Mouse (Mus musculus): ENCODE measurements at regions not wholly inside any gene's neighbourhood (a gene's known extent, or its start where the extent isn't known, plus 50 kb on each side); places are given as distances from the start of the nearest gene placed in this dataset.
A peak's percentile ranks its signal among the peaks of the same experiment; 100 is the strongest.
"Not testable (repeated sequence)": the region's sequence is repeated elsewhere in the genome, so short reads cannot be mapped to it uniquely, and the experiment has no call there.

- peak overlapping the region; percentile 75 for H3K27ac ChIP-seq (ENCODE audit: insufficient read depth, low read length)
- H3K36me3 ChIP-seq (ENCODE audit: control insufficient read depth, insufficient read depth, low read length, poor library complexity, severe bottlenecking): no peaks in the 10 kb centered on the region
- H3K9ac ChIP-seq (ENCODE audit: low read depth, poor library complexity, severe bottlenecking): no peak overlapping the region
- H3K9me3 ChIP-seq (replicated peaks; ENCODE audit: control insufficient read depth, insufficient read depth, low read length, poor library complexity, severe bottlenecking): no peaks in the 10 kb centered on the region
- no peak overlapping the region for H3K4me3 ChIP-seq (ENCODE audit: low read depth, low read length)
- no peaks in the 10 kb centered on the region for H3K27me3 ChIP-seq (ENCODE audit: control insufficient read depth, insufficient read depth, low read length, poor library complexity, severe bottlenecking)
- TF ChIP-seq EP300 (IDR thresholded peaks at IDR 0.05; ENCODE audit: insufficient read depth, low read depth, low read length) (no peak), CTCF (IDR thresholded peaks at IDR 0.05; ENCODE audit: low read depth, low read length) (no peak), POLR2A (IDR thresholded peaks at IDR 0.05; ENCODE audit: insufficient read depth, low read length) (no peak)
- no peaks in the 10 kb centered on the region for H3K4me1 ChIP-seq (ENCODE audit: control insufficient read depth, insufficient read depth, low read length)
Observed at GRCm38 (mm10) chrX:17818325-17818724, 246.2 kb upstream of the Fundc1 start.

- Histone ChIP-seq H3K27me3 (ENCODE audit: control insufficient read depth, insufficient read depth, low read length, poor library complexity, severe bottlenecking) (no peaks in the 10 kb centered on the region), H3K9me3 (replicated peaks; ENCODE audit: control insufficient read depth, insufficient read depth, low read length, poor library complexity, severe bottlenecking) (no peaks in the 10 kb centered on the region), H3K36me3 (ENCODE audit: control insufficient read depth, insufficient read depth, low read length, poor library complexity, severe bottlenecking) (no peaks in the 10 kb centered on the region), H3K4me1 (ENCODE audit: control insufficient read depth, insufficient read depth, low read length) (no peaks in the 10 kb centered on the region), H3K4me3 (ENCODE audit: low read depth, low read length) (no peak overlapping the region), H3K27ac (ENCODE audit: insufficient read depth, low read length) (peak overlapping the region; percentile 75), H3K9ac (ENCODE audit: low read depth, poor library complexity, severe bottlenecking) (no peak overlapping the region)
- TF ChIP-seq CTCF (IDR thresholded peaks at IDR 0.05; ENCODE audit: low read depth, low read length) (no peak), POLR2A (IDR thresholded peaks at IDR 0.05; ENCODE audit: insufficient read depth, low read length) (no peak)
Observed at GRCm38 (mm10) chrX:17817651-17818050, 245.5 kb upstream of the Fundc1 start.

GRCm38 (mm10) chrX:17788048-17788447 lies 215.9 kb upstream of the Fundc1 start:
- not testable (repeated sequence) for H3K9ac ChIP-seq (ENCODE audit: low read depth, poor library complexity, severe bottlenecking); H3K4me3 ChIP-seq (ENCODE audit: low read depth, low read length); H3K4me1 ChIP-seq (ENCODE audit: control insufficient read depth, insufficient read depth, low read length); H3K27ac ChIP-seq (ENCODE audit: insufficient read depth, low read length); H3K36me3 ChIP-seq (ENCODE audit: control insufficient read depth, insufficient read depth, low read length, poor library complexity, severe bottlenecking); H3K27me3 ChIP-seq (ENCODE audit: control insufficient read depth, insufficient read depth, low read length, poor library complexity, severe bottlenecking)
- peaks cover 13% of the 10 kb centered on the region; the same call in 1 of the 2 replicates for H3K9me3 ChIP-seq (replicated peaks; ENCODE audit: control insufficient read depth, insufficient read depth, low read length, poor library complexity, severe bottlenecking)

GRCm38 (mm10) chrX:17775886-17776285 lies 203.8 kb upstream of the Fundc1 start:
- TF ChIP-seq CTCF (IDR thresholded peaks at IDR 0.05; ENCODE audit: low read depth, low read length): no peak
- TF ChIP-seq EP300 (IDR thresholded peaks at IDR 0.05; ENCODE audit: insufficient read depth, low read depth, low read length): no peak
- TF ChIP-seq POLR2A (IDR thresholded peaks at IDR 0.05; ENCODE audit: insufficient read depth, low read length): no peak
- Histone ChIP-seq H3K9me3 (replicated peaks; ENCODE audit: control insufficient read depth, insufficient read depth, low read length, poor library complexity, severe bottlenecking) (peaks cover 18% of the 10 kb centered on the region), H3K4me1 (ENCODE audit: control insufficient read depth, insufficient read depth, low read length) (no peaks in the 10 kb centered on the region), H3K9ac (ENCODE audit: low read depth, poor library complexity, severe bottlenecking) (no peak overlapping the region), H3K36me3 (ENCODE audit: control insufficient read depth, insufficient read depth, low read length, poor library complexity, severe bottlenecking) (no peaks in the 10 kb centered on the region), H3K4me3 (ENCODE audit: low read depth, low read length) (no peak overlapping the region), H3K27me3 (ENCODE audit: control insufficient read depth, insufficient read depth, low read length, poor library complexity, severe bottlenecking) (no peaks in the 10 kb centered on the region), H3K27ac (ENCODE audit: insufficient read depth, low read length) (no peak overlapping the region)

- Histone ChIP-seq H3K9me3 (replicated peaks; ENCODE audit: control insufficient read depth, insufficient read depth, low read length, poor library complexity, severe bottlenecking) (0 out of 2 replicates have a peak, but pooled peaks cover 4% of the 10 kb centered on the region), H3K27ac (ENCODE audit: insufficient read depth, low read length) (peak overlapping the region; percentile 91), H3K27me3 (ENCODE audit: control insufficient read depth, insufficient read depth, low read length, poor library complexity, severe bottlenecking) (no peaks in the 10 kb centered on the region), H3K4me3 (ENCODE audit: low read depth, low read length) (no peak overlapping the region), H3K4me1 (ENCODE audit: control insufficient read depth, insufficient read depth, low read length) (no peaks in the 10 kb centered on the region), H3K36me3 (ENCODE audit: control insufficient read depth, insufficient read depth, low read length, poor library complexity, severe bottlenecking) (no peaks in the 10 kb centered on the region), H3K9ac (ENCODE audit: low read depth, poor library complexity, severe bottlenecking) (no peak overlapping the region)
- TF ChIP-seq CTCF (IDR thresholded peaks at IDR 0.05; ENCODE audit: low read depth, low read length) (no peak), POLR2A (IDR thresholded peaks at IDR 0.05; ENCODE audit: insufficient read depth, low read length) (no peak), EP300 (IDR thresholded peaks at IDR 0.05; ENCODE audit: insufficient read depth, low read depth, low read length) (no peak)
Observed at GRCm38 (mm10) chrX:17752823-17753222, 180.7 kb upstream of the Fundc1 start.

GRCm38 (mm10) chrX:17751466-17751865 lies 179.3 kb upstream of the Fundc1 start:
- peak overlapping the region; percentile 91 for H3K27ac ChIP-seq (ENCODE audit: insufficient read depth, low read length)
- no peak overlapping the region for H3K4me3 ChIP-seq (ENCODE audit: low read depth, low read length)
- no peaks in the 10 kb centered on the region for H3K36me3 ChIP-seq (ENCODE audit: control insufficient read depth, insufficient read depth, low read length, poor library complexity, severe bottlenecking)
- H3K27me3 ChIP-seq (ENCODE audit: control insufficient read depth, insufficient read depth, low read length, poor library complexity, severe bottlenecking): no peaks in the 10 kb centered on the region
- no peak for TF ChIP-seq EP300 (IDR thresholded peaks at IDR 0.05; ENCODE audit: insufficient read depth, low read depth, low read length)
- no peak for TF ChIP-seq CTCF (IDR thresholded peaks at IDR 0.05; ENCODE audit: low read depth, low read length)
- TF ChIP-seq POLR2A (IDR thresholded peaks at IDR 0.05; ENCODE audit: insufficient read depth, low read length): no peak
- no peak overlapping the region for H3K9ac ChIP-seq (ENCODE audit: low read depth, poor library complexity, severe bottlenecking)
- H3K4me1 ChIP-seq (ENCODE audit: control insufficient read depth, insufficient read depth, low read length): no peaks in the 10 kb centered on the region
- H3K9me3 ChIP-seq (replicated peaks; ENCODE audit: control insufficient read depth, insufficient read depth, low read length, poor library complexity, severe bottlenecking): 0 out of 2 replicates have a peak, but pooled peaks cover 4% of the 10 kb centered on the region
